Mouse (Mus musculus) testis, adult 2 months (tissue): ENCODE data around the gene Rhof.

Source experiments
- CTCF ChIP-seq: fragments of 200-500 bp; IDR thresholded peaks from 2 replicates; pipeline ENCODE4 v1.5.1; 2012; ENCODE audit warnings: low read depth, mild to moderate bottlenecking, inconsistent platforms, low read length, moderate library complexity; ENCODE audit not compliant: control insufficient read depth, insufficient read depth, insufficient replicate concordance
- POLR2A ChIP-seq: fragments of 200-500 bp; IDR thresholded peaks from 2 replicates; pipeline ENCODE4 v1.6.1; 2012; ENCODE audit warnings: low read depth, mild to moderate bottlenecking, inconsistent platforms, low read length, moderate library complexity; ENCODE audit not compliant: control insufficient read depth

GRCm38 (mm10) chr5:123159446-123159845 lies 27.0 kb upstream of the Rhof start:
- TF ChIP-seq CTCF (no peak), POLR2A (no peak)
